Mouse (Mus musculus): ENCODE data around the gene Il1rapl2.

- TF ChIP-seq GATA1 (IDR thresholded peaks at IDR 0.05; ENCODE audit: borderline replicate concordance, low read length) (no peak), FLI1 (IDR thresholded peaks at IDR 0.05; ENCODE audit: low read length) (no peak)
These were observed 377.3 kb downstream of the Il1rapl2 start for GRCm38 (mm10) chrX:137947741-137948140.
